Mouse (Mus musculus) bone marrow macrophage, adult 2 months (primary cell): ENCODE results near the gene Eps8.

Experiments
- CTCF ChIP-seq: IDR thresholded peaks from 2 replicates; pipeline ENCODE4 v1.5.1; 2012; ENCODE audit warnings: low read depth, mild to moderate bottlenecking, low read length, moderate library complexity
- POLR2A ChIP-seq: IDR thresholded peaks from 2 replicates; pipeline ENCODE4 v1.6.1; 2012; ENCODE audit warnings: mild to moderate bottlenecking, low read depth, low read length, borderline replicate concordance

DNA sequence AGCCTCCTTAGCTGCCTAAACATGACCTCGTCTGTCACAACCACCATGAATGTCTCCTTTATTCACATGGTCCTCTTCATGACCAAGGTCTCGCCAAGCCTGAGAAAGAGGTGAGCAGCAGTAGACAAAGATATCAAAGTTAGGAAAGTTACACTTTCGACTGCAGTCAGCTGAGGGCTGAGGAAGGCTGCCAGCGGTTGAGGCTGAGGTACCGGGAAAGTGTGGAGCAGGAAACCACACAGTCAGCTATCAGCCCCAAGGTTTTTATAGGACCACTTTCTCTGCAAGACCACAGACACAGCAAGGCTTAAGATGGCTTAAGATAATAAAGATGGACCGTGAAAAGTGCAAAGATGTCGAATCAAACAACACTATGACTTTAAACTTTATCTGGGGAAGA lies 17.2 kb downstream of the Eps8 start:
- TF ChIP-seq CTCF: no peak
- no peak for TF ChIP-seq POLR2A
